Mouse (Mus musculus) cerebellum, adult 11 months (tissue): ENCODE results near the gene Krtap19-5.

Experiments used
- DNase-seq: peaks from one replicate; pipeline ENCODE4 v3.0.0; 2022

Krtap19-5 gene

DNA sequence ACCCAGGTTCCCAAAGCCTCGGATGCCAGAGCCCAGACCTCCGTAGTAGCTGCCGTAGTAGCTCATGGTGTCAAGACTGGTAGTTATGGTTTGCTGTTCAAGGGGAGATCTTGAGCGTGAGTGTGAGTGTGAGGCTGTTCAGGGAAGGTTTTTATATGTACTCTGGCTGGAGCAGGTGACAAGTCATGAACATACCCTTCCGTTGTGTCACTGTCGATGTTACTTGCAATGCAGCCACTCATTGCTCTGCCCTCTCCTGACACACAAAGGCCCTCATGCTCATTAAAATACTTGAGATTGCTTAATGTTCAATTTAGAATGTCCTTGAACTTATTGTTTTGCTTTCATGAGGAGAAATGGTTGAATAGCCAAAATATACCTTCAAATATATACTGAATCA lies at the start of gene Krtap19-5:
TSS of gene Krtap19-5 (minus strand) at position 101 of the 400 bp plus-strand sequence.
- DNase-seq: no peak

DNA sequence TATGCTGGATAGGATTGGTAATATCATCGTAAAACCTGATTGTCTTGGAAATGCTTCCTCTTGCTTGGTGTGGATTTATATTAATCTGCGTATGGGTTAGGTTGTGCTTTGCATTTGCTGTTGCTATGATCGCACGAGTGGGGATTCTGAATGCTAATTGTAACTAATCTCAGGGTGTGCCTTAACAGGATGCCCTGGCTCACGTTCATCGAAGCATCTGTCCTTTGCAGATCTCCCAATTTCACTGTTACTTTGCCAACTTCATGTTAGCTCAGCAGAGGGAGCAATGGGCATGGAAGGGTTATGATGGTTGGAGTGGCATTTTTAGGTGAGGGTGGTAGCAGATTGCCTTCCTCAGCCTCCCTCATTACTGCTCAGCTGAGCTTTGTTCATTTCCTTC lies 44.8 kb upstream of the Krtap19-5 start:
- no peak for DNase-seq

DNA sequence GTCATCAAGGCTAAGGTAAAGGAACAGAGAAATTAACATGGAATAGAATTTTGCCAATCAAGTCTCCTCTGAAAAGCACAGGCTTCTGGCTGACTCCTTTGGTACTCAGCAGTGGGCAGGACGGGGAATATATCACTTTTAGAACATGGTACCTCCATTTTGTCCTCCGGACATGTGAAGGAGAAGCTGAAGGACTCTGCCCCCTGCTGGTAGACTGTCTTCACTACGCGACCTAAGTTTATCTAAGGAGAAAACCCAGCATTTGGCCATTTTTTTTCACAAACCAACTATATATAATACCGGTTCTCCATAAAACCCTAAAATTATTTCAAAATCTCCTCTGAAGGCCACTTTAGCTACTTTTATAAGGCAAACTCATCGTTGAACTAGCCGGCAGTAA lies 42.0 kb upstream of the Krtap19-5 start:
- DNase-seq: no peak

DNA sequence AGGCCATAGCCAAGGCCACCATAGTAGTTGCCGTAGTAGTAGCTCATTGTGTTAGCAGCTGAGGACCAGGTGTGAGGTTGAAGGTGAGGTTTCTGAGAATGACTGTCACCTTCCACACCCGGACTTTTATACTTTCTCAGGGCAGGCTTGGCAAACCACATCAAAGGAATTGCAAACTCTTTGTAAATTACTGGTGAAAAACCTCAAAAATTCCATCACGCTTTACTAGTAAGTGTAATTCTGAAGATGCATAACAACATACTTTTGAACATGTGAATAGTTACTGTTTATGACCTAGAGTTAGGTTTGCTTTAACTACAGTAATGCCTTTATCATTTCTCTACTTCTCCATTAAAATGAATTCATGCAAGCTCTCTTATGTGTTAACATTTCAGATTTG lies 35.9 kb upstream of the Krtap19-5 start, which contains the start of gene Krtap19-9b:
TSS of gene Krtap19-9b (minus strand) at position 101 of the 400 bp plus-strand sequence.
- no peak for DNase-seq

DNA sequence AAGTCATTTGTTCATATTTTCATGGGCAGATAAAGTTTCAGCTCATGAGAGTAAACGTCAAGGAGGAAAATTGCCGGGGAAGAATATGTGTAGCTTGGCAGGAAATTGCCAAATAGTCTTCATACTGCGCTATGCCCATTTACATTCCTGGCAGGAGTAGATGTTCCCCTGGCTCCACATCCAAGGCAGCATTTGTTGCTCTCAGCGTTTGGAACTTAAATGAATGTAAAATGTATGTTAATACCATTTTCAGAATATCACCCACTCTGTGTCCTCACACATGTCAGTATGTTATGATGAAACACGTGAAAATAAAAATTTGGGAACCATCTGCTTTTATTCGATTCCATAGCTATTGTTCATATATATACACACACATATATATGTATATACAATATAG lies 9.4 kb downstream of the Krtap19-5 start:
- no peak for DNase-seq

DNA sequence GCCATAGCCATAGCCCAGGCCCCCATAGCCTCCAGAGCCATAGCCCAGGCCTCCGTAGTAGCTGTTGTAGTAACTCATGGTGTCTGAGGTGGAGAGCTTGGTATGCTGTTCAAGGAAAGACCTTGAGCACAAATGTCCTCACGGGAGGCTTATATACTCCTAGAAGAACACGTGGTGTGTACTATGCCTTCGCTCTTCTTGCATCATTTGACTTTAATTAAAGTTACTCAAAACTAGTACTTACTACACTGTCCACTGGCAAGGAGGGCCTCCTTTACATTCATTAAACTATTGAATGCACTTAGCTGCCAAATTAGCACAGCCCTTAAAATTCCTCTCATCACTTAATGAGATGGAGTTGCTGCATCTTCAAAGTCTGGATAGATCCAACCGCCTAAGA lies 11.3 kb downstream of the Krtap19-5 start, which contains the start of gene Krtap19-4:
TSS of gene Krtap19-4 (minus strand) at position 101 of the 400 bp plus-strand sequence.
- DNase-seq: no peak

DNA sequence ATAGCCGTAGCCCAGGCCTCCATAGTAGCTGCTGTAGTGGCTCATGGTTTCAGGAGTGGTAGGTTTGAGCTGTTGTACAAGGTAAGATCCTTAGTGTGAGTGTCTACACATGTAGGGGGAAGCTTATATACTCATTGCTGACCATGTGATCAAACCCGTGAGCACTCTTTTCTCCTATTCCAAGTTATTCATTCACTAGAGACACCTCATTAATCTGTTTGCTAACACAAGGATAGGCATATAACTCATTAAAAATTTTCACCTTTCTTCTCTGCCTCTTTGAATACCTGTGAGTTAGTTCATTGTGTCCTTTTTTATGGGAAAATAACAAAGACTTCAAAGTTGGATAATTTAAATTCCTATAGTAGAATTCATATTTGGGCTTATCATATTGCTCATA lies 18.3 kb downstream of the Krtap19-5 start, which contains the start of gene Krtap19-3:
TSS of gene Krtap19-3 (minus strand) at position 101 of the 400 bp plus-strand sequence.
- DNase-seq: no peak

DNA sequence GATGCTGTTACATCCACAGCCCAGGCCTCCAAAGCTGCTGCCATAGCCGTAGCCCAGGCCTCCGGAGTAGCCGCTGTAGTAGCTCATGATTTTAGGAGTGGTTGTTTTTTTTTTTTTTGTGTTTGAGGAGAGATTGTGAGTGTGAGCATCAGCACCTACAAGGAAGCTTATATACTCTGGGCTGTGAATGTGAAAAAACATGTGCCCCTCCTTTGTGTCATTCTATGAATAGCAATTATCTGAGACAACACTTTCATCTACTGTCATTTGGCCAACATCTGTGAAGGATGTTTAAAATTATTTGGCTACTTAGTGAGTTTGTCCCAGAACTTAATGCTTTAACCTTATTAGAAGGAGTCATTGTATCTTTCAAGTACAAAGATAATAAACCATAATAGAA lies 22.1 kb downstream of the Krtap19-5 start, which contains the start of gene Krtap19-2:
TSS of gene Krtap19-2 (minus strand) at position 101 of the 400 bp plus-strand sequence.
- DNase-seq: no peak

DNA sequence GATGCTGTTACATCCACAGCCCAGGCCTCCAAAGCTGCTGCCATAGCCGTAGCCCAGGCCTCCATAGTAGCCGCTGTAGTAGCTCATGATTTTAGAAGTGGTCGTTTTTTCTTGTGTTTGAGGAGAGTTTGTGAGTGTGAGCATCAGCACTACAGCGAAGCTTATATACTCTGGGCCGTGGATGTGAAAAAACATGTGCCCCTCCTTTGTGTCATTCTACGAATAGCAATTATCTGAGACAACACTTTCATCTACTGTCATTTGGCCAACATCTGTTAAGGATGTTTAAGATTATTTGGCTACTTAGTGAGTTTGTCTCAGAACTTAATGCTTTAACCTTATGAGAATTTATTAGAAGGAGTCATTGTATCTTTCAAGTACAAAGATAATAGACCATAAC lies 26.9 kb downstream of the Krtap19-5 start, which contains the start of gene Krtap19-1:
TSS of gene Krtap19-1 (minus strand) at position 101 of the 400 bp plus-strand sequence.
- no peak for DNase-seq

DNA sequence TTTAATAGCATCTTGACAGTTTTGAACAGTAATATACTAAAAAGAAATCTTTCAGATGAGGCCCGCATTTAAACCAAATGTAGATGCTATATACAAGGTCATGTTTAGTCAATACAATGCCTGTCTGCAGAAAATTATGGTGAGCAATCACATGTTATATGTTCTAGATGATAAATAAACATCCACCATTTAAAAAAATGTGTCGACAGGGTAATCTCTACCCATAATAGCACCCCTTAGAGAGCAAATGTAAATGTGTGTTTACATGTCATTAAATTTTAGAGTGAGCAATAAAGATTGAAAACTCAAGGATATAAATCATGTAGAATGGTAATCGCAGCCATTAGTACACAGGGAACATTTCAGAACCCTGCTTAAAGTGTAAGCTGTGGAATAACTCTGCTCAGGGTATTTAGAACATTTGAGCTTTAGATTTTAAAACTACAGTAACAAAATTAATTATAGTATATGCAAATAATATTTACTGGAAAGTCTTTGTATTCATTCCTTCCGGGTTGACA lies 31.3 kb downstream of the Krtap19-5 start:
- no peak for DNase-seq

DNA sequence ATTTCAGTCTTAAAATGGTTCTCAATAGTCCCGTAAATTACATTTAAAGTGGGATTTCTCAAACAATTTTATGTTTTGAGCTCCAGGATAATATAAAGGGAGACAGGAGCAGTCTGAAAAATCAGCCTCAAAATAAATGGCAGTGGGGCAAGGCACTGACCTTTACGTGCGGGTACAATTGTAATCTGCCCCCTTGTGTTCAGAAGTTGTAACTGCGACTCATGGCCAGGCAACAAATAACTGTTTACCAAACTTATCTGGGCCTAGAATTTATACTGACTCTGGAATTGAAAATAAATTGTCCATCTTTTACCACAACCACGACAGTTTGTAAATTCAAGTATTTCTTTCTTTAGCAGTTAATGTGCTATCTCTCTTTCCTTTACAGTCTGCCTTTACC lies 44.8 kb downstream of the Krtap19-5 start:
- no peak for DNase-seq

DNA sequence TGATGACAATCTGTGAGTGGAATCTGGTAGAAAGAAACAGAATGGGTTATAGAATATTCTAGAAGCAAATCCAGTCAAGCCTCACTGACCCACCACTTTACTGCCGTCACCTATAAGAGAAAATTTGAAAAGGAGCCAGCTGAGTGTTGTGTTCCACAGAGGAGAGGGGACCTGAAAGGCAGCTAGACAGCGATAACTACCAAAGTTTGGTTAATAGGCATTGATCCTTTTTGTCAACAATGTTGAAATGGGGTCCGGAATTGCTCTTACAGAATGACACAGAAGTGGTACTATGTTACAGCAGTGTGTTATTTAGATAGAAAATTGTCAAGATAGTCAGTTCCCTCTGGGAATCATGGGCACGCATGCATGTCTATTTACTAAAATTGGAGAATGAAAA lies 47.7 kb downstream of the Krtap19-5 start:
- DNase-seq: no peak

DNA sequence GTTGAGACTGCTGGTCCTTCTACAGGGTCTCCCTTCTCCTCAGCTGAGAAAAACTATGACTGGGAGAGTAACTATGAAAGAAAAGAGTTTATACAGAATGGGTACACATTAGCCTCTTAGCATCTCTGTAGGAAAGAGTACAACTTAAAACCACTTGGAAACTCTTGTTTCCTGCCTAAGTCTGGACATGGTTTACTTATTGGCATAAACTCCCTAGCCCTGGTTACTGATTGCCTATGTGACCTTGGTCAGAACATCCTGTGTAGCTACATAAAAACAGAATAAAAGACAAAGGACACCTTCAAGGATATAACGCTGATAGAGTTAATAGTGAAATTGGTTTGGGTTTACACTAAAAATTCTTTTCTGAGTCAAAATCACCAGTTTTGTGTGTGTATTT lies 48.9 kb downstream of the Krtap19-5 start:
- no peak for DNase-seq
